Mouse (Mus musculus): ENCODE measurements at regions not wholly inside any gene's neighbourhood (a gene's known extent, or its start where the extent isn't known, plus 50 kb on each side); places are given as distances from the start of the nearest gene placed in this dataset.

DNA sequence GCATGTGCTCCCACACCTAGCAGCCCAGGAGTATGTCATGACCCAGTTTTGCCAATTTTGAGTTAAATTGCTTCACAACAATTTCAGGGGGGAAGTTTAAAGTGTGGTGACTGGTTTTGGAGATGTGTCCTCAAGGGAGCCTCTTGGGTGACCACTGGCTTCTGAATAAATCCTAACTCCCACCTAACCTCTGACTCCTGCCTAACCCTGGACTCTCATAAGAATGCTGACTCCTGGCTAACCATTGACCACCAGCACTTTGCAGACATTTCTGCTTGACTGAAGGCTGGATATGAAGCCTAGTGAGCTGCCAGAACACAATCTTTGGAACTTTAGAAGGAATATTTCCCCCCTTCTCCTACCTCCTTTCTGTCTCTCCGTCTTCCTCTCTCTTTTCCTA, 133.3 kb upstream of the Tmpo start:
- DNase-seq (ENCODE audit: low read depth, low spot score): no peak

DNA sequence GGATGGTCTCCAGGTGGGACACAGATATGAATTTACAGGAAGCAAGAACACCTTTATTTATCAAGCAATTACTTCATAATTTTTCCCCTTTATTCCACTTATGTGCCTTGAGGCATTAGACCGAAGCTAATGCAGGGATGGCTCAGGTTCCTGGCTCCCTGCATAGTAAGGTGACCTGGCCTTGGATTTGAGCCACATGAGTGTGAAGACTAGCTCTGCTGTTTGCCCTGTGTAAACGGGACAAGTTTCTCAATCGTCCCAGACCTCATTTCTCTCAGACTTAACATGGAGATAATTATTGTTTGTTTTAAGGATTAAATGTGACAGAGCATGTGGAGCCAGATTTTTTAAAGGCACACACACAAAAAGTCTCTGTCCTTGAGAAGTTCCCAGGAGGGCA, 132.2 kb upstream of the Tmpo start:
- no peak for DNase-seq (ENCODE audit: low read depth, low spot score)

DNA sequence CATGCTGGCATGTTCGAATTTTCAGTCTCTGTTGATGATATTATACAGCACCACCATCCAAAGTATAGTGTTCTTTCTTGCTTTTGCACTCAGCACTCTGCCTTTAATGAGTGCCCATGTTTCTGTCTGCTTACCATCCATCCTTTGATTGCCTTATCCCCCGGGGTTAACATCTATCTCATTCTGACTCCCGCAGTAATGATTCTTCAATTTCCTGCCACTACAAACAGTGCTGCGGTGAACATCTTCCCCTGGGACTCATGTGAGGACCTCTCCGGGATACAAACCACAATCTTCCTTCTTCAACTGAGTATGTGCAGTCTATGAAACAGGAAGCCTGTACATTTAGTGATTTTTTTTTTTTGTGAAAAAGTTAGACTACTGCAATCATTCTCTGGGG, 131.8 kb upstream of the Tmpo start:
- no peak for DNase-seq (ENCODE audit: low read depth, low spot score)

DNA sequence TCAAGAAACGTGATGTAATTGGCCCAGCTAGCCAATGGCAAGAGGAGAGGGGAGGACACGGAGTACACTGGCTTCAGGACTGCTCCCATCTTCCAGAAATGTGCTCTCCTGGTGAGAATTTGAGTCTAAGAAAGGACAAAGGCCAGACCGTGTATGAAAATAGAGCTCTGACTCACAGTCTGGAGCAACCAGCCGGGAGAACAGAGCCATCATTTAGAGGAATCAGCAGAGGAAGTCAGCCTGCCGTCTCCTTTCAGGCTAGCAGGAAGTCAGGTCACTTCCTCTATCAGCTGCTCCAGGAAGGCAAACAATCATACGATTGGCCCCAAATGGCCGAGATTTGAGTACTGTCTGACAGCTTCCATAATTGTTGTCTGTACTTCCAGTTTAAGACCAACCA, 119.0 kb upstream of the Tmpo start:
- DNase-seq (ENCODE audit: low read depth, low spot score): no peak

DNA sequence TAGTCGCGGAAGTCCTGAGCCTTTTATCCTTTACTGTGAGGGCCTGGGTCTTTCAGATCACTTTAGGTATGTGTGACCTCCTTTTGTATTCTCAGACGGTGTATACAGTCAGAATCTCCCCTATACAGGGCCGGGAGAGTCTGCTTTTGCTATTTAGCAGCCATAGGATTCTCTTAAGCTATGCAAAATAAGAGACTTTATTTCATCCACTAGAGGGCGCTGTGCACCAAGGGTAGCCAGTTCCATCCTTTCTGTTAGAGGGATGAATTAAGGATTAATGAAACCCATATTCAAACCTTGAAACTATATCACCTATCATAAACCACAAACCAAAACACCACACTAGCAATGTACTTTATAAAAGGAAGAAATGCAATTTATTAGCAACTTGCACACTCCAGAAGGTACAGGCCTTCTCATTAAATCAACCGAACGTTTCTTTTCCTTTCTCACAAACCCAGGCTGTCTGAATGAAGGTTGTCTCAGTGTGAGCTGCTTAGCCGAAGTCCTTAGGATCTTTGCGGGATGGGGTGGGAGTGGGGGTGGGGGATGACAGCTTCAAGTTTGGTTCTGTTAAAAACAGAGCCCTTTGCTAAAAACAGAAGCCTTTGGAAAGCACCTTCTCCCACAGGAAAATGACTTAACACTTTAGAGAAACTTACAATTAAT, 116.8 kb upstream of the Tmpo start:
- peak; percentile 30 for DNase-seq (ENCODE audit: low read depth, low spot score)

DNA sequence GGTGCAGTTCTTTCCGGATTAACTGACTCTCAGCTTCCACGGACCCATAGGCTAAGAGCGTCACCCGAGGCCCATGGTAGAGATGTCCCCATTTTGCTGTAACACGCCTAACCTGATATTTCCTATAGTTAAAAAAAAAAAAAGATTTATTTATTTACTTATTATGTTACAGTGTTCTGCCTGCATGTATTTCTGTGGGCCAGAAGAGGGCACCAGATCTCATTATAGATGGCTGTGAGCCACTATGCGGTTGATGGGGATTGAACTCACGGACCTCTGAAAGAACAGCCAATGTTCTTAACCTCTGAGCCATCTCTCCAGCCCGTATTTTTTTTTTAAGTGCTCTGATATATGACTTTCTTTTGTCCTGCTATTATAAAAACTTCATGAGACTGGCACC, 114.2 kb upstream of the Tmpo start:
- no peak for DNase-seq (ENCODE audit: low read depth, low spot score)

DNA sequence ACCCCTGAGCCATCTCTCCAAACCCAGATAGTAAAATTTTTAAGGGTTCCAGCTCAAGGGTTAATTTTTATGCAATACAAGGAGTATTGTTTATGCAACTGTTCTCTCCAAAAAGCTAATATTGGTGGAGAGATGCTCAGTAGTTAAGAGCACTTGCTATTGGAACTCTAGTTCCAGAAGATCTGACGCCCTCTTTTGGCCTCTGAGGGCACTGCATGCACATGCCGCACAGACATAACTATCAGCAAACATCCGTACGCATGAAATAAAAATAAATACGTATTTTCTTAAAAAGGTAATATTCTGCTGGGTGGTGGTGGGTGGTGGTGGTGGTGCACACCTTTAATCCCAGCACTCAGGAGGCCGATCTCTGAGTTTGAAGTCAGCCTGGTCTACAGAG, 112.1 kb upstream of the Tmpo start:
- no peak for DNase-seq (ENCODE audit: low read depth, low spot score)

DNA sequence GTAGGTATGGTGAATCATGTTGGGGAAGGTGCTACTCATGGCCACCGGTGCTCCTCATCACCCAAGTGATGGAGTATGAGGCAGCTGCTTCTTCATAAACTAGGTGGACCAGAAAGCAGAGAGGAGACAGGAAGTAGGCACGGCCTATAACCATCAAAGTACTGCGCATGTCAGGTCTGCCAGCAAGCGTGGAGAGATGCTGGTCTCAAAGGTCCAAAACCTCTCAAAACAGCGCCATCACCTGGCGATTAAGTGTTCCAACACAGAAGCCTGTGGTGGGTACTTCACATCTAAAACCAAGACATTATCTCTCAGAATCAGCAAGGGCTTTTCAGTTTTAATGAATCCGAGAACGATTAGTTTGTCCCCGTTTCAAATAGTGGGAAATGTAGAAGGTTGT, 103.1 kb upstream of the Tmpo start:
- DNase-seq (ENCODE audit: low read depth, low spot score): no peak

DNA sequence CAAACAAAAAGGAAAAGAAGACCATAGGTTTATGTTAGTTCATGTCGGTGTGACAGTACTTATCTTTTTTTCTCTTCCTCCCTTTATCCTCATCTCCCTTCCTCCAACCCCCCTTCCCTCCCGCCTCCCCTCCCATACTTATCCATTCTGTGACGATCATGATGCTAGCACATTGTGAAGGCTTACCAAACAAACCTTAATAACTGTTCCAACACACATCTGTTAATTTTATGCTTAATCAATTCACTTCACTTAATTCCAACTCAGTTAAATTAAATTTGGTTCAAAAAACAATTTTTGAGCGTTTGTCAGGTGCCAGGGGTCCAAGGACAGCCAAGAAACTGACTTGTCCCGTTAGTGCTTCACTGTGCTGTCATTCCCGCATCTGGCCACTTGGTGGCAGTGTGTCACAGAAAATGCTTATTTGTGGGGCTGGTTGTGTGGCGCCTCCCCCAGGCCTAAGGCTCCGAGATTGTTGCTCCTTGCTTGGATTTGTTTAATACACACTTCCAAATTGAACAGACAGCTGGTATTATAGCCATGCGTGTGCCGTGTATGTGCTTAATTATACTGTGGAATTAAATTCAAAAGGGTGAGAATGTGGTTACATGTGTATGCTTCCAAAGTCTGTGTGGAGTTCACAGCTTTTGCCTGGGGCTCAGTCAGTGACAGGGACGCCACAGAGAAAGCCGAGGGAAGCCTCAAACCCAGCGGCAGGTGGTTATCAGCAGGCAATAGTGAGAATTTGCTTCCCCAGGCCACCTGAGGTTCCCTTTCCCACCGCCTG, 90.0 kb upstream of the Tmpo start:
- DNase-seq (ENCODE audit: low read depth, low spot score): peak; percentile 62

DNA sequence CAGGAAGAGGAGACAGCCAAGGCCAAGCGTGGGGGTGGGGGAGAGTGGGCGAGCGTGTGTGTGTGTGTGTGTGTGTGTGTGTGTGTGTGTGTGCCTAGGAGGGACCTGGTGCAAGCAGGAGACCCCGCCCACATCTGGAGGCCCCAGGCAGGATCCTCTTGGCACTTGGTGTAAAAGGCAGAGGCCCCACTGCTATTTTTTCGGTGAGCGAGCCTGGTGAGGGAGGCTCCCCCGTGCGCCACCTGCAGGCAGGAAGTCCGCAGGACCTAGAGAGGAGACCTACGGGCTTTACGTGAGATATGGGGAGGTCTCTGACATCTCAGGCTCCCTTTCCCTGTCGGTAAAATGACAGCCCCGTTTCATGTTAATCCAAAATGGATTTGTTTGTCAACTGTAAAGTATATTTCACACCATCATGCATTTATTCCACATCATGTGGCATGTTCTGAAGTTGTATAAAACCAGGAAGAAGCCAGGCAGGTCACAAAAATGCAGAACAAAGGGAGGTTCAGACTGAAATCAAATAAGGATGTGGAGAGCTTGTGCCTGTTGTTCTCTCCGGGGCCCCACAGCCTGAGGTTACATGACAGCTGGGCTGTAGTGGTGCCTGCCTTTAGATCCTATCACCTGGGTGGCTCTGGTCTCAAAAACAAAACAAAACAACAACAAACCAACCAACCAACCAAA, 89.3 kb upstream of the Tmpo start:
- DNase-seq (ENCODE audit: low read depth, low spot score): no peak

DNA sequence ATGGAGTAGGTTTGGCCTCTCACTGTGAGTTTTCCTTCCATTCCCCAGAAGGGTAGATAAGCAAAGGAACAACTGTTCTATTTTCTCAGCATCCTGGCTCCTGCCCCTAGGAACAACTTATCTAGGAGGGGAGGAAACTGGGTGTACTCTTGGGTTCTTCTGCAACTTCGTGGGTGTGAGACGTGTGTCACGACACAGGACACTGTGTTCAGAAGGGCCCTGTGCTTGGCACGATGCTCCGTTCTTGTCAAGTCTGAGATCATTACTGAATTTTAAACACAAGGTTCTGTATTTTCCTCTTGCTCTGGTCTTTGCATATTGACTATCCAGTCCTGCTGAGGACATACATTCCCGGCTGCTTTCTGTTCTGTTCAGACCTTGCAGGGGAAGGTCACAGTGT, 86.8 kb upstream of the Tmpo start:
- no peak for DNase-seq (ENCODE audit: low read depth, low spot score)

DNA sequence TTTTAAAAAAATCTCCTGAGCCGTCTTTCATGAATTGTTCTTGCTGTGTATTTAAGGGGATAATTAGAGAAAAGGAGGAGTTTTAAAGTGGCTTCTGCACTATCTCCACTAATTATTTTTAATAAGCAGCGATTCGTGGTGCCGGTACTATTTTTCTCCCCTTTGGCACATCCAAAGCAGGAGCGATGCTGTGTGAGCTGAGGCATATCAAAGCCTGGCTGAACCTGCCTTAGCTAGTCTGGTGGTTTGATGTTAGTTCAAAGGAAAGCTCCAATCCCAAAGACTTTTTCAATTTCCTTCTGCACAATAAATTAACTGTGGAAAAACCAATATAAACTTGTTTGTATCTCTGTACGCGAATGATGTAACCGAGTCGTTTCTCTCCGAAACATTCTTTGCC, 79.3 kb upstream of the Tmpo start:
- DNase-seq (ENCODE audit: low read depth, low spot score): no peak

DNA sequence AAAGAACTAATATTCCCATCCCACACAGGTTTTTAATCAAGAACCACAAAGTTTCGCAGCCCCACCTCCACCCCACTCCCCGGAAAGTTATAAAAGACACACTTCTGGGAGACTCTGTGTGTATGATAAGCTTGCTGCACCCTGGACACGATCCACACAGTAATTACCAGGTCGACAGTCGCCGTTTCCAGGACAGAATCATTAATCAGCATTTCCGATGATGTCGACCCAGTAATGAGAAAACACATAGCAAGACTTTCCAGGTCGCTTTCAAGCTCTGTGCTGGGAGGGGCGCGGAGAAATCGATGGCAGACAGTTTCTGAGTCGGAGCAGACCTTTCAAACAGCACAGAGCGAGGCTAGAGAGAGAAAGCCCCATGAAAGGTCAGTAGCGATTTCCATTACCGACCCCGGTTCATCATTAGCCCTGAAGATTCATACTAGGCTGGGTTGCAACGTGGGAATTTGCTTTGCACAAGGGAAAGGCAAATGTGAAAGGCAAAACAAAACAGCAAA, 68.6 kb upstream of the Tmpo start:
- no peak for DNase-seq (ENCODE audit: low read depth, low spot score)

DNA sequence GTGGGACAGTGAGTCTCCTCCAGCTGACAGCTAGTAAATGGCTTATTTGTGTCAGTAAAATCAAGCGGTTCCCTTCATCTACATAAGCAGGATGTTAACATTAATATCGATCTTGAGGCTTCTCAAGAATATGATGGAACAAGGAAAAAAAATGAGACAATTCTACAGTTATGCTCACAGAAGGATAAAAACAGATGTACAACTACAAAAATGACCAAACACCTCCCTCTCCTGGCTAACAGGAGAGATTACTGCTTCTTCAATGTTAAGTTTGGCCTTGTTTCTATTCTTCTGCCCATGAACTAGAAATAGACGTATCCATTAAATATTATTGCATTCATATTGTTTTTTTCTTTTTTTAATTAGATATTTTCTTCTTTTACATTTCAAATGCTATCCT, 63.2 kb upstream of the Tmpo start:
- no peak for DNase-seq (ENCODE audit: low read depth, low spot score)

DNA sequence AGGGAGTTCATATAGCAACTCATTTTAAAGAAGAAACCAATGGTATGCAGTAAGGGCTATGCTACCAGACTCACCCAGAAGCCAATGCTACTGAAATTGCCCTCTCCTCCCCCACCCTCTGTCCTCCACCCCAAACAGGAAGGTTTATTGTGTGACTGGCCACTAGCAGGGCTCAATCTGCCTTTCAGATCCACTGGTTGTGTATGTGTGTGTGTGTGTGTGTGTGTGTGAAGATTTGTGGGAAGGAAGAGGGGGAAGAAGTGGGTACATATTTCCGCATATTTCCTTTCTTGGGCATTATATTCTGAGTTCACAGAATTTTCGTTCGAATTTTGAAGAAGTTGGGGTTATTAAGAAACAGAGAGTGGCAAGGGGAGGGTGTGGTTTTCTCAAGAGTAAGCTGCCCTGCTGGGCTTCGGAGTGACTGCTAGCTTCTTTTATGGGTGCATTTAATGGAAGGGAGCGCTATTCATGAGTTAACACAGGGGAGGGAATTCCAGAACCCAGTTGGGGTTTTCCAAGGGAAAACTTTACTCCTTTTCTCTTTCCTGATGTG, 61.5 kb upstream of the Tmpo start:
- no peak for DNase-seq (ENCODE audit: low read depth, low spot score)

DNA sequence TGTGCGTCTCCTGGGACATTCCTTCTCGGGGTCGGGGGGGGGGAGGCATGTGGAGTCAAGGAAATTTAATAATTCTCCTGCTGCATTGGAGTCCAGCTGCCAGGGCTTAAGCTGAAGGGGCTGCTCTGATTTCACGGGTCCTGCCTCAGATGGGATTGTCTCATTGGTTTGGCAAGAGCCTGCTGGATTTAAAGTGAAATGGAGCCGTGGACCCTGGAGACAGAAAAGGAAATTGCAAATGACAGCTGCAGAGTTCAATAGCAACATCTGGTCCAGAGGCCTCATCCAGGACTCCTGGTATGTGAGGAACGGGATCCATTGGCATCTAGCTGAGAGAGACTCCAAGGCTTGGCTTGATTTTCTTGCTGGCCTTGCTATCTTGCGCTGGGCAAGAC, 60.5 kb upstream of the Tmpo start:
- DNase-seq (ENCODE audit: low read depth, low spot score): no peak

DNA sequence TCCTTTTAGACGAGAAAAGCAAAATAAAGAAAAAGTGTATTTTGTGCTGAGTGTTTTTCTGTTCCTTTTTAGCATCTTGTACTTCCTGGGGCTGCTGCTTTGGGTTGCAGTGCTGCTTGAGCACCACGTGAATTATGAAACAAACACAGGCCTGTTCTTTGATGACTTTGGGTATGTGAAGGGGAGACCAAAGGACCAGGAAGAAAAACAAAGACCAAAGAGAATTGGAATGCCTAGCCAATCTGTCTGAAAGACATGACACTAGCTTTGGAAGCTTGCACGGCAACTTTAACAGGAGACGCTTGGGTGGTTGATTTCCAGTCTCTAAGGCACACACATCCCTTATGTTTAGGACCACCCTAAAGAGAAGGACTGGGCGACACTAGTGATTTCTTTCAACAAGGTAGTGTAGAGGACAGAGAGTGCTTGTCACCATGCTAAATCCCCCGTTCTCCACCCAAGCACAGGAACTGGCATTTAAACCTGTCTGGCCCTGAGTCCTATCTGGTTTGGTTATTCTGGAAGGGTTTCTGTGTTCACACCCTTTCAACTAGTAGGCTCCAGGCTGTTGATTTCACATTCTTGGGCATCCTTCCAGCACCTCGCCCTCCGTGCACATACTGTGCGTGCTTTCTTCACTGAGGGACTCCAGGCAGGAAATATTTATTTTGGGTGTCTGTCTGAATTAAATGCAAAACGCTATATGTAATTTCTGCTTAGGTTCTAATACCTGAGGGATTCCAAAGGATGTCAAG, 59.9 kb upstream of the Tmpo start:
- DNase-seq (ENCODE audit: low read depth, low spot score): no peak

DNA sequence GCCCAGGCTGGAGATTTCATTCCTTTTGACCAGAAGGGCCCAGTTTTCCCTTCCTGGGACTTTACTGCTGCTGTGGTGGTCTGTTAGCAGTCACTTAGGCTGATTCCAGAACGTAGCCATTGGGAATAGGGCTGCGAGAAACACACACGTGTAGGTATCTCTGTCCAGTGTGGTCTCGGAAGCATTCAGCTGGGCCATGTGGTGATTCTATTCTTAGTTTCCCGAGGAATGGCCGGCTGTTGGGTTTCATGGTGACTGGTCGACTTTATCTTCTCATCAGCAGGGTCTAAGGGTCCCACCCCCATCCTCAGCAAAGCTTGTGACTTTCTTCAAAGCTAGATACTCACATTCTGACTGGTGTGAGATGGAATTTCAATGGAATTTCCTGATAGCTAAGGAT, 59.2 kb upstream of the Tmpo start:
- DNase-seq (ENCODE audit: low read depth, low spot score): no peak

DNA sequence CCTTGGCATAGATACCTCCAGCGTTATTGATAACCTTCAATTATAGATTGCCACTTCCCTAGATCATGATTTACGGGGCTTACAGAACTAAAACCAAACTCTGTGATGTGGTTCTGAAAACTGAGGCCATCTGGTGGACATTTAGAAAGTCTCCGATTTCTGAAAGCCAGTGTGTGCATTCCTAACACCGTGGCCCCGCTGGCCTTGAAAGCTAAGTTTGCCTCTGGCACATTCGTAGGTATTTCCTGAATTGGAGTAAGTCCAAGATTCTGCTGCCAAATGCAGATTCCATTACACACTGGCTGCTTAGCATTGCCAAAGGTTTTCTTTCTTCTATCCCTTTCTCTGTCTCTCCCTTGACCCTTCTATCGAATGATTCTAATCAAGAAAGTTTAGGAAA, 55.7 kb upstream of the Tmpo start:
- DNase-seq (ENCODE audit: low read depth, low spot score): no peak

DNA sequence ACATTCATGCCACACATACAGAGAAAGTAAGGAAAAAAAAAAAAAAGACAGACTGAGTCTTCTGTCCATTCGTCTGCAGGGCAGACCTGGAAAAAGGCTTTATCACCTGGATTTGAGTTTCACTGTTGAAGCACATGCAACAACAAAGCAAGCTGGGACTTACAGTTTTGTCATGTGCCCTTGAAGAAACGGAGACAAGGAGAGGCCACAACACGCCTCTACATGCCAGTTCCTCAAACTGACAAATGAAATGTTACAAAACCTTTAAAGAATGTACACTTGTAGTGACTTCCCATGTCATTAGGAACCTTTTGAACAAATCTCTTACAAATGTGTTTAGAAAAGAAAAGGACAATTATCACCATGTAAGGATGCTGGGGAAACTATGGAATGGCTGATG, 53.6 kb upstream of the Tmpo start:
- DNase-seq (ENCODE audit: low read depth, low spot score): no peak
